Mouse (Mus musculus): ENCODE results near the gene Ss18l2.
A peak's percentile ranks its signal among the peaks of the same experiment; 100 is the strongest.

Ss18l2 gene

DNA sequence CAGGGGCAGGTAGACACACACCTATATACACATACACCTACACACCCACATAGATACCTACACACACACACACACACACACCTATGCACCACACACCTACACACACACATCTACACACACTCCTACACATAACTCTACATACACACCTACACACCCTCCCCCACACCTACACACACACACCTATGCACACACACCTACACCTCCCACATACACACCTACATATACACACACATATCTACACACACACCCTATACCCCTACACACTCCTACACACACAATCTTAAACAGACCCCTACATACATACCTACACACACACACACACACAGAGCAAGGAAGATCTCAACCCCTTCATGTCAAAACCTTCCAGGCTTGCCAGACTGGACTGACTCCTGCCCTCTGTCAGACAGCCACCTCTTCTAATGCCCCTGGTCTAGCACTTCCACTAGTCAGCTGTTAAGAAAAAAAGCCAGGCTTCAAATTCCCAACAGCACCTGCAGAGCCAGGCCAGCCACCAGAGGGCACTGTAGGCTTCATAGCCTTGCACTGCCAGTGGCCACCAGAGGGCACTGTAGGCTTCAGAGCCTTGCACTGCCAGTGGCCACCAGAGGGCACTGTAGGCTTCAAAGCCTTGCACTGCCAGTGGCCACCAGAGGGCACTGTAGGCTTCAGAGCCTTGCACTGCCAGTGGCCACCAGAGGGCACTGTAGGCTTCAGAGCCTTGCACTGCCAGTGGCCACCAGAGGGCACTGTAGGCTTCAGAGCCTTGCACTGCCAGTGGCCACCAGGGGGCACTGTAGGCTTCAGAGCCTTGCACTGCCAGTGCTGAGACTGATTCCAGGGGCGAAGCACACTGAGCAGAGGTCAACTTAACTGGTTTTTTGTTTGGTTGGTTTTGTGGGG is 12.7 kb upstream of the Ss18l2 start:
- peak; percentile 56 to 83 for DNase-seq (ENCODE audit: low read depth in 1 of 2, low spot score in 2 of 2)

DNA sequence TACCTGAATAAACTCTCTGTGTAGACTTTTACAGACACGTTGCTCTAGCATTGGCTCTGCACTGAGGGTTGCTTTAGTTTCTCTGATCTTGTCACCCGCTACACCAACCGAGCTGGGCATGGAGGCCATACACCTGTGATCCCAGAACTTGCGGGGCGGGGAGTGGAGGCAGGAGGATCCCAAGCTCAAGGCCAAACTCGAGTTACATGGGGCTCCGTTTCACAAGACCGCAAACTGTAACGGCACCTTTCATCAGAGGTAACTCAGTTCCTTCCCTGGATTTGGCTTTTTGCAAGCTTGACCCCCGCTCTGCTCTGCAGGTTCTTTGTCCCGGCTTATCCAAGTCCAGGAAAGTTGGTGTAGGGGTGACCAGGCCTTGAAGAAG is 5.9 kb upstream of the Ss18l2 start:
- no peak for DNase-seq (ENCODE audit: low read depth in 1 of 2, low spot score in 2 of 2)

DNA sequence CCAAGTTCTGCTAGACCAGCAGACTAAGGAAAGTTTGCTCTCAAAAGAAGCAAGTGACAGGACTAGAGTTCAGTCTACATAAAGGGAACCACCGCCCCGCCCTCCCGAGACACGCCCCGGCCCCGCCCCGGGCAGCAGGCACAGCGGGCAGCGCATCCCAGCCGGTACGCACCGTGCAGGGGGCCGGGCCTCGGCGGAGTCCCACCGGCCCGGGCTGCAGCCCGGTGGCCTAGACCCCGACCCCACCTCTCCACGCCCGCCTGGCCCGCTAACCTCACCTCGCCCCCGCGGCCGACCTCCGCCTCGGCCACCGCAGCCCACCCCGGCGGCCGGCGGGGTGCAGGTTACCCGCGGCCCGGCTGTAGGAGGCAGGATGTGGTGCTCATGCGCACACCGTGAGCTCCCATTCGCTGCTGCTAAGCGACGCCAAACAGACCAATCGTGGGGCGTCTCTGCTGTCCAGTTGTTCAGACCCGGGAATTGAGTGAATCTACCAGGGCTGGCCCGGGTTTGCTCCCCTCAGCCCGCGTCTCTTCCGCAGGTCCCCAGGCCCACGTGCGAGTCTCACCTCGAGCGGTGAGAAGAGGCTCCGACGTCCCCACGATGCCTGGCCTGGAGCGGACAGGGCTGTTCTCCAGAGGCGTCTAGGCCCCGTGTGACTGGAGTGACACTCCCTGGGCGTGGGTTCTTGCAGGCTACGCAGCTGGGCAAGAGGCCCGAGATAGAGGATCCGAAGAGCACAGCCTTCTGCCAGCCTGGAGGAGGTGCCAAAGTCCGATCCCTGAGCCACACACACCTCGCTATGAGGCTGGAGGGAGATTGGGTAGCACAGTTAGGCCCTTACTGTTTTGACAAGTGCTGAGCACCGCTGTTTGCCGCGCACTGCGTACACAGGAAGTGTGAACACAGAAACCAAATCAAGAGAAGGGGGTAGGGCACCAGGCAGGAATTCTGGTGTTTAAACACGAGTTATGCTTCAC is 5.2 kb upstream of the Ss18l2 start, which contains the start of gene Sec22c:
Sec22c (minus strand) TSS at position 845 of the 980 bp plus-strand sequence.
- peak; percentile 76 to 87 for DNase-seq (ENCODE audit: low read depth in 1 of 2, low spot score in 2 of 2)

DNA sequence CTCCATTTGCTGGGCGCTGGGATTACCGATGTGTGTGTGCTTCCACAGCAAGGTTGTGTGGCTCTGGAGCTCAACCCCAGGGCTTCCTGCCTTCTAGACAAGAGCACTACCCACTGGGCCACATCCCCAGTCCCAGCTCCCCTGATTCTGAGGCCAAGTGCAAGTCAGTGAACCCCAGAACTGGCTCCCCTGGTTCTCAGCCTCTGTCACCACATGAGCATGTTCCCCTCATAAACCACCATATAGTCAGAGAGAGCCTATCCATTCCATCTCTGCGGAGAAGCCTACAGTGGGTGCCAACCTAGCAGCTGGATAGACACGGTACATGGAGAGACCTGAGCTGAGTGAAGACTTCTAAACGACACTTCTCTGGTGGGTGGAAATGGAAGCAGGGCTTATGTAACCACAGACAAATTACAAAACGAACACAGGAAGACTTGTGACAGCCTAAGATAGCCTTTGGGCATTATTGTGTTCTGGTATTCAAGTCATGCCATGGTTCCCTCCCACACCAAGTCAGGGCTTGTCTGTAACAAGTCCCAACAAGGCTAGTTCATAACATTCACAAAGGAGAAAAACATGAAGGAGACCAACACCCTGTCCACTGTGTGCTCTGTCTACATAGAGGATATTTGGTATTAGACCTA is 4.0 kb upstream of the Ss18l2 start:
- DNase-seq (ENCODE audit: low read depth in 1 of 2, low spot score in 2 of 2) = no peak

DNA sequence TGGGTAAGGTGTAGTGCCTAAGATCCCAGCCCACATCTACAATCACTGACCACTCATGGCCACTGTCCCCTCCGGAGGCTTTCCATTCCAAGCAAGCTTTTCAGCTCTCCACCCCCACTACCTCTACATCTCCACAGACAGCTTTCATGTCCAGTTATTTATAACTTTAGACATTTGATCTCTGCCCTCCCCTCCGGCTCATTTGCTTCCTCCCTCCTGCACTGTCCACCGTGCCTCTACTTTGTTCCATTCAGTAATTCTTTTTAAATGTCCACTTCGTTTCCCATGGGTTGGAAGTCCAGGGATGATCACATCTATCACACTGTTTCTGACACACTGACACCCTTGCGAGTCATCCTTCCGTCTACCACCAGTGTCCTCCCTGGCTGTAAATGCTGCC is 2.3 kb upstream of the Ss18l2 start:
- no peak for DNase-seq (ENCODE audit: low read depth in 1 of 2, low spot score in 2 of 2)

DNA sequence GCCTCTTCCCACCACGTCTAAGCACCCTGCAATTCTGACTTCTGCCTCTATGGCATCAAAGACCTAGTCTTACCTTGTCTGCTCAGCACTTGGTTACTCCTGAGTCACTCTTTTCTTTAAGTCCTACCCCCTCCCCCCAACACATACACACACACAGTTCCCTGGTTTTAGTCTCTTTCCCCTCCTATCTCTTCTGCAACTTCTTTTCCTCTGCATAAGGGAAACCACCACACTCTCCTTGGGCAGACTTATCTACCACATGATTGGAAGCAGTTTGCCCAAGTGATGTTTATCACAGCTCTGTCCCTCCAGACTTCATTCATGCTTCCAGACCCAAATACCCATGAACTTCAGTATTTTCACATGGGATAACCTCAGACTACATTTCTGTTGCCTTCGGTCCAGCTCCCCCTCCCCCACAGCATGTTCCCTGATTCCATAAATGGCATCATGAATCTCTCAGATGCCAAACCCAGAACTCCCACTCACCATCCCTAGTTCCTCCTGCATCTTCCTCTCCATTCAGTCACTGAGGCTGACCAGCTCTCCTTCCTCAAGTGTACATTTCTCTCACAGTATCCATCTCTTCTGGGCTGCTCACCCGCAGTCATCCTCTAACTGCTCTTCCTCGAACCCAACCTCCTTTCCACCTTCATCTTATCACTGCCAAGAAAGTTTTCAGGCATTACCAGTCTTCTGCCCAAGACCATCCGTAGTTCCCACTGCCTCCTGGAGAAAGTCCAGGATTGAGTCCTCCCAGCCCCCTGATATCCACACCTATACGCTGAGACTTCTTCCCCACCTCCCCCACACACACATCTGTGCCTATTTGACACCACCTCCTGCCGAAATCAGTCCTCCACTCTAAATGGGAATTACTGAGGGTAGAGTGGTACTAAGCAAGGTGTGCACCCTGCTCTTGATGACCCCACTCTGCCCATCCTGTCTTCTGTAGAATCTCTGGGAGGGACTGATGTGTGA is 1.3 kb upstream of the Ss18l2 start:
- DNase-seq (ENCODE audit: low read depth in 1 of 2, low spot score in 2 of 2) = no peak

DNA sequence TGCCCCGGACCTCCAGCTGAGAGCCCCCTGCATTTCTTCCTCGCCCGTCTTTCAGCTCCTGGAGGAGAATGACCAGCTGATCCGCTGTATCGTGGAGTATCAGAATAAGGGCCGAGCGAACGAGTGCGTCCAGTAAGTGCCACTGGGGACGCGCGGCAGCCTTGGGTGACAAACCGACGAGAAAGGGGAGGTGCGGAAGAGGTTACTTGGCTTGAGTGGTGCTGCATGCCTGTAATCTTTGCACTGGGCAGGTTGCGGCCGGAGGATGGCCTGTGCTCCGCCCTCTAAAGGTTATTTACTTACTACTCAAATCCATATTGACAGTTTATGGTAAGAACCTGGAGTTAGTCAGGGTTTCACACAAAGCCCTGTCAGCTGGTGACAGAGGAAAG is 451 bp downstream of the Ss18l2 start:
- no peak for DNase-seq (ENCODE audit: low read depth in 1 of 2, low spot score in 2 of 2)

DNA sequence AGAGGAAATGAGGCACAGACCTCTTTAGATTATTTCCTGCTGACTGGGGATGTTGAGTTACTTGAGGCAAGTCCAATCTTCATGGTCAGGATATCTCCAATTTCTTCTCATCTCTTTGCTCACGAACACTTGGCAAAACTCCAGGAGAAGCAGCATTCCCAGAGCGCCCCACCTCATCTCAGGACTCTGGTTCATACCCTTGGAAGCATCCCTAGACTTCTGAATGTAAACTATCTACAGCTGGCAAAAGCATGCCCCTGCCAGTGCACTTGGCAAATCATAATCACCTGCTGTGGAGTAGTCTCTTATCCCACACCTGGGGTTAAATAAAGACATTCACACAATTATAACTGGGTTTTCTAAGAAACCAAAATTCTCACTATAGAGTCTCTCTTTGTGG is 6.9 kb downstream of the Ss18l2 start:
- no peak for DNase-seq (ENCODE audit: low read depth in 1 of 2, low spot score in 2 of 2)

DNA sequence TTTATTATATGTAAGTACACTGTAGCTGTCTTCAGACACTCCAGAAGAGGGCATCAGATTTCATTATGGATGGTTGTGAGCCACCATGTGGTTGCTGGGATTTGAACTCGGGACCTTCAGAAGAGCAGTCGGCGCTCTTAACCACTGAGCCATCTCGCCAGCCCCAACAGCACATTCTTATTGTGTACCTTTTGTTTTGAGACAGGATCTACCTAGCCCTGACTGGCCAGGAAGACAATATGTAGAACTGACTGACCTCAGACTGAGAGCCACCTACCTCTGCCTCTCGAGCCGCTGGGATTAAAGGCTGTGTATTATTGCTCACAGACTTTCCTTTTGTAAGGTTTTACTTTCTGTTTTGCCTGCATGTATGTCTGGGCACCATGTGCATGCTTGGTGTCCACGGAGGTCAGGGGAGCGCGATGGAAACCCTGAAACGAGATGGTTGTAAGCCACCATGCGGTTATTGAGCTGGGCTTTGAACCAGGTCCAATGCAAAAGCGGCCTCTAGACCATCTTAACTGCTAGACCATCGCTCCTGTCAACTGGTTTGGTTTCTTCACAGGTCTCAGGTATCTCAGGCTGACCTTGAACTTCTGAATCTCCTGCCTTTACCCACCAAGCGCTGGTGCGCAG is 8.1 kb downstream of the Ss18l2 start:
- no peak for DNase-seq (ENCODE audit: low read depth in 1 of 2, low spot score in 2 of 2)

DNA sequence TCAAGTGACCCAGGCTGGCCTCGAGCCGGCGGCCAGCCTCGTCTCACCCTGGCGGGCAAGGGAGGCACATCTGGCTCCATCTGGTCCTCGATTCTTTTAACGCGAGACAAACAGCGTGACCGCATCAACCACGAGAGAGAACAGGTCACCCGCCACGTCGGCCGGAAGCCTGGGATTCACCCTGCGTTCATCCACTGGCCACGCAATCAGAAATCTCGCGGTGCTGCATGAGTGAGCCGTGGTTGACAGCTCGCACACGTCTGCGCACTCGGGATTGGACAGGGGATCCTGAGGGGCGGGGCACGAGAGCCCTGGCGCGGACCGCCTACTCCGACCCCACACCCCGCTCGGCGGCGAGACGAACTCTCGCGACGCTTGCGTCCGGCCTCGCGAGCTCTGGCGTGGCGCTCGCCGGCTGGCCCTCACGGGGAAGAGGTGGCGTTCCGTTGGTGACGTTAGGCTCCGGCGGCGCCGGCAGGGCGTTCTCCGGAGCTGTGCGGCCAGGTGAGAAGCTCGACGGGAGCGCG is 8.7 kb downstream of the Ss18l2 start, which contains the start of gene Nktr:
Nktr (plus strand) TSS at position 378 of the 527 bp plus-strand sequence.
- DNase-seq (ENCODE audit: low read depth in 1 of 2, low spot score in 2 of 2) = peak; percentile 95 to 96

DNA sequence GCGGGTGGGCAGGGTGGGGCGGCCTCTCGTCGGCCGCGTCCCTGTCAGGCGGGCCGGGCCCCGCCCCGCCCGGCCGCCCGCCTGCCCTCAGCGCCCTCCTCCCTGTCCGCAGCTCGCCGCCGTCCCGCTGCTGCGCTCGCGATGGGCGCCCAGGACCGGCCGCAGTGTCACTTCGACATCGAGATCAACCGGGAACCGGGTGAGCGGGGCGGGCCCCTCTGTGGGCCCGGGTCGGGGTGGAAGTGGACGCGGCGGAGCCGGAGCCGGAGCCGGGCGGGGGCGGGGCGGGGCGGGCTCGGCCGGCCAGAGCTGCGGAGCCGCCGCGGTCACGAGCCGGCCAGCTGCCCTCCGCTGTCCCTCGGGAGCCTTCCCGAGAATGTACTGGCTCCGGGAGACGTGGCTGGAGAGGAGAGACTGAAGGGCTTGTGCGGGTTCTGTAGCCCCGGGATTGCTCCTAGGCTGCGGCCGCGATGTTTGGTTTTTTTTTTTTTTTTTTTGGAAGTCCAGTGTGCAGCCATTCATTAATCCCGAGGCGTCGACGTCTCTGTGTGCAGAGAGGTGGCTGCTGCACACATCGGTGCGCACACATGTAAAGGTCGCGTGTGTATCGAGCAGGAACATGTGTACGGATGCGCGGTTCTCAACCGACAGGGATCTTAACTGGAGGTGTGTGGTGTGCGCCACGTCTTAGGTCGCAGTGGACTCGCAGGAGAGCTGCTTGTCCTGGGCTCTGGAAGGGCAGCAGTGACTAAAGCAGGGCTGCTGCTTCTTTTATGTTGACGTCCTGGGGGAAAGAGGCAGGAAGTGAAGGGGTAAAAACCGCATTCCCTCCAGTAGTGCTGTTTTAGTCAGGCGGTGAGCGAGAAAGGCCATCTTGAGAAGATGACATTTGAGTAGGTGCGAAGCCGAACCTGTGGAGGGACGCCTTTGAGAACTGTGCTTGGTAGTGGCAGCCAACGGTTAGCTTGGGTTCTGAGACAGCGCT is 9.5 kb downstream of the Ss18l2 start:
- no peak for DNase-seq (ENCODE audit: low read depth in 1 of 2, low spot score in 2 of 2)

DNA sequence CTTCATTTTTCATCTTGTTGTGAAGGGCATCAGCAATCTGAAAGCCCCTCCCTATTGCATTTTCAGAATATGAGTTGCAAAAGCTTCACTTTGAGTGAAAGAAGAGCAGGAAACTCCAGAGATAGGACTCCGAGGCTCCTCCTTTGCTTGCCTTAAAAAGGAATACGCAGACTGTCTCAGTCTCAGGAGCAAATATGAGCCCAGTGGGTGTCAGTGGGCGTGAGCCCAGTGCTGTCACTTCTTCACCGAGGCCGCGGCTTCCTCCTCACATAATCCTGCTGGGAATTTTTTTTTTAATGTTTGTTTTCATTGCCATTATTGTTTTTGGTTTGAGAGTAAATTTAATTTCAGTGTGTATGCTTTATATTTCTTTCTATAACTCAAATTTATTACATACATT is 30.4 kb downstream of the Ss18l2 start:
- DNase-seq (ENCODE audit: low read depth in 1 of 2, low spot score in 2 of 2) = no peak

DNA sequence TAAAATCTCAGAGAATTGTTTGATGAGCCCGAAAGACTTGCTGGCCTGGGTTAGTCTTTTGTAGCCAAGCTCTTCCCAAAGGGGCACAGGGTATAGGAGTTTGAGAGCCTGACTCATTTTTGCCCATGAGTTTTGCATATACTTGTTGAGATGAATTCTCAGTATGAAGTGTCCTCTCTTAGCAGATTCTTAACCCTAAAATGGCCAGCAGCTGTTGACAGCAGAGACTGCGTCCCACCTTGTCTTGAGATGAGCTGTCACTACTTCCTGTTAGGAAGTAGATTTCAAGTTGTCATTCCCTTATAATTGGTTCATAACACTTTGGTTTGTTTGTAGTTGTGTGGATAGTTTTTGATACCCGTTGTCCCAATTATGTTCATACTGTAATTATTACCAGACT is 31.0 kb downstream of the Ss18l2 start:
- no peak for DNase-seq (ENCODE audit: low read depth in 1 of 2, low spot score in 2 of 2)

DNA sequence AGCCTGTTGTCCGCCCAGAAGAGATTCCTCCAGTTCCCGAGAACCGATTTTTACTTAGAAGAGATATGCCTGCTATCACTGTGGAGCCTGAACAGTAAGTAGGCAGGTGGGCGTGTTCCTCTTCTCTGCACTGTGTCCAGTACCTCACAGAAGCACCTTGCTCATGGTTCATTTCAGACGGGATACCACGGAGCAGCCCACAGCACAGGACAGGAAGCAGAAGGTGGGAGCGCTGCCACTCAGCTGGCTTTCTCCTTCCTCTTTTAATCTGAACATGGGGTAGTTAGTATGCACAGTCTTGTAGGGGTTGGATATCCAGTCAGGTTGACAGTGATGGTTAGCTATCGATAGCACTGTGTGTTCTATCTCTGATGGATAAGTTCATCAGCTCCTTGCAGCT is 33.9 kb downstream of the Ss18l2 start:
- DNase-seq (ENCODE audit: low read depth in 1 of 2, low spot score in 2 of 2) = no peak

DNA sequence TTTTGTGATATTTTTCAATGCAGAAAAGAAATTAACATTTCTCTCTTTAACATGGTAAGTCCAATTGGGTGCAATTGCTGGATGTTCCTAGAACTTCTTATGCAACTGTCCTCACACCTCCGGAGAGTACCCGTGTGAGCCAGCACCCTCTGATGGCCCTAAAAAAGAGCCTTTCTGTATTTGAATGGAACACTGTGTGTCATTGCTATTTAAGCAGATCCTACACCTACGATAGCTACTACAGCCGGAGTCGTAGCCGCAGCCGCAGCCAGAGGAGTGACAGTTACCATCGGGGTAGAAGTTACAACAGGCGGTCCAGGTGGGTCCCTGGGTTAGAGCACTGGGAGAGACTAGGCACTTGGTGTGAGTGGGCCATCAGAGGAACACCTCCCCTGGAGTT is 42.6 kb downstream of the Ss18l2 start:
- no peak for DNase-seq (ENCODE audit: low read depth in 1 of 2, low spot score in 2 of 2)

DNA sequence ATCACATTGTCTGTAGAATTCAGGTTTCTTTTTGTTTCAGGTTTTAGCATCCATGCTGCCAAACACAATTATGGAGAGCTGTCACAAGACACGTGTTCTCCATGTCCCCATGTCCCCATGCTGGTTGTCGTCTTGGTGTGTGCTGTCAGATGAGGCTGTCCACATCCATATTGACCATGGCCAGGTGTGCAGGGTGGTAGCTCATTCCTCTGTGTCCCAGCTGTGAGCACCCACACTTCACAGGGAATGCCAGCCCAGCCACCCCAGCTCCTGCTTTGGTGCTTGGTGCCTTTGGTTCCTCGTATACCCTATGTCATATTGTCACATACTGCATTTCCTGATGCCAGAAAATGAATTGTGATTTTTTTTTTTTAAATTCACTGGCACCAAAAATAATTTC is 44.5 kb downstream of the Ss18l2 start:
- no peak for DNase-seq (ENCODE audit: low read depth in 1 of 2, low spot score in 2 of 2)

DNA sequence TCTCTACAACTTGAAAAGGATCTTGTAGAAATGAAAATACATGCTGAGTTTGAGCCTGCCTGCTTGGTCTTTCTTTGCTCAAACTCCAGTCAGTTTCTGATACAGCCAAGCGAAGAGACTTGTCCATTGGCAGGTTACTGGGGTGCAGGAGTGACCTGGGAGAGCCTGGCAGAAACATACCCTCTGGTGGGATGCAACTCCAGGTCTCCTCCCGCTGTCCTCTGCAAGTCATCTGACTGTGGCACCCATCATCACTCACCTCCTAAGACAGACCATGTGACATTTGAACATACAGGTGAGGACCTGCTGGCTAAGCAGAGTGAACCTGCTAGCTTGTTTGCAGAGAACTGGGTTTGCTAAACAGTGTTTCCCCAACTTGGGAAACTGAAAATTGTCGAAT is 46.7 kb downstream of the Ss18l2 start:
- no peak for DNase-seq (ENCODE audit: low read depth in 1 of 2, low spot score in 2 of 2)

DNA sequence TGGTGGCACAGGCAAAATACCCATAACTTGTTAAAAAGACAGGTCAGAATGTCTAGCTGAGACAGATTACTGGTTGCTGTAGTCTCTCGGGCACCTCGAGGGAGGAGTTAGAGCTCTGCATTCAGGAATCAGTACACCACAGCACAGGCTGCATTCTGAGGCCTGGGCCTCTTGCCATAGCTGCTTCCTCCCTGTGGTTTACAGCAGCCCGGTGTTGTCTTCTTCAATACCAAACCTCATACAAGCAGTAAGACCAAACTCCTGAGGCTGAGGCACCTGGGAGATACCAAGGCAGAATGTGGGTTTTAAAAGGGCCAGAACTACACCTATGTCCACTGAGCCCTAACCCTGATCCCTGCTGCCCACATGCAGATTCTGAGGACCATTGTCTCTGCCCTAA is 47.3 kb downstream of the Ss18l2 start:
- no peak for DNase-seq (ENCODE audit: low read depth in 1 of 2, low spot score in 2 of 2)
